In genomic region chr9:111056519-111056797, GRCm38 (mm10) we compare ENCODE assay signal across 8 mouse cellular contexts. TPM values are rescaled to one million over a fixed set of nuclear protein-coding genes. Genes with fewer than 3 reads are reported as not detected.
A peak's percentile ranks its signal among the peaks of the same experiment; 100 is the strongest.
DNase-seq lines count a peak whose midpoint lies in the region; ATAC-seq and TF ChIP-seq lines count a peak whose summit lies in the region.

No protein-coding gene starts in this region.

- H3K4me3 ChIP-seq in left cerebral cortex, adult 2 months, result peak overlapping the region; percentile 50
- peak overlapping the region; percentile 14; the same call in 1 of the 2 replicates for H3K4me3 ChIP-seq in embryonic facial prominence, embryonic 11.5 days (ENCODE audit: low read depth, low read length)
- H3K4me3 ChIP-seq in myocyte, result peak overlapping the region; percentile 32

- H3K27ac ChIP-seq in left cerebral cortex, adult 2 months, result 0 out of 2 replicates have a peak overlapping the region, but pooled peaks have one; percentile 40
- H3K27ac ChIP-seq in embryonic facial prominence, embryonic 11.5 days (replicated peaks; ENCODE audit: low read depth, low read length), result no peak overlapping the region

- H3K79me2 ChIP-seq in myocyte (ENCODE audit: control insufficient read depth, insufficient read depth), result no peaks in the 10 kb centered on the region

- no peaks in the 10 kb centered on the region for H3K36me3 ChIP-seq in embryonic facial prominence, embryonic 11.5 days (replicated peaks; ENCODE audit: control insufficient read depth, insufficient read depth, low read depth, low read length)
- H3K36me3 ChIP-seq in myocyte (ENCODE audit: control insufficient read depth, insufficient read depth), result no peaks in the 10 kb centered on the region

- no peaks in the 10 kb centered on the region for H3K9me3 ChIP-seq in embryonic facial prominence, embryonic 11.5 days (replicated peaks; ENCODE audit: control insufficient read depth, low read length)

- WGBS in embryonic facial prominence, embryonic 11.5 days, result 17% methylated on average over 11 of the region's 11 CpGs

- H3ac ChIP-seq in myocyte (ENCODE audit: control insufficient read depth, insufficient read length), result no peak overlapping the region

- peak overlapping the region; percentile 46 for H3K4me2 ChIP-seq in embryonic facial prominence, embryonic 11.5 days (ENCODE audit: low read depth, low read length)
- H3K4me2 ChIP-seq in myocyte (ENCODE audit: low read depth), result peak overlapping the region; percentile 91

- no peak overlapping the region for H3K9ac ChIP-seq in embryonic facial prominence, embryonic 11.5 days (replicated peaks; ENCODE audit: low read length)

- ATAC-seq in embryonic facial prominence, embryonic 11.5 days (replicated peaks; ENCODE audit: insufficient number of reproducible peaks, low FRiP score, low TSS enrichment, low read depth), result no peak
- ATAC-seq in inflammation-experienced regulatory T-cells, adult 6 months, result peak; percentile 16

- no peaks in the 10 kb centered on the region for H3K27me3 ChIP-seq in embryonic facial prominence, embryonic 11.5 days (ENCODE audit: control insufficient read depth, insufficient read depth, low read length)
- peaks cover 20% of the 10 kb centered on the region for H3K27me3 ChIP-seq in myocyte (ENCODE audit: control insufficient read depth, insufficient read depth, insufficient read length)

- TF ChIP-seq CTCF in left cerebral cortex, adult 2 months (IDR thresholded peaks at IDR 0.05), result no peak

- TF ChIP-seq POLR2A in myocyte (IDR thresholded peaks at IDR 0.05; ENCODE audit: insufficient read length, low read depth), result no peak

- DNase-seq in left cerebral cortex, adult 2 months (ENCODE audit: extremely low spot score in 1 of 2, low spot score in 2 of 2), result no peak
- DNase-seq in left cerebral cortex, postnatal 14 days (ENCODE audit: low spot score in 2 of 2), result no peak
- DNase-seq in embryonic facial prominence, embryonic 11.5 days (ENCODE audit: low spot score), result peak; percentile 24
- DNase-seq in layer of hippocampus, postnatal 25 days (ENCODE audit: extremely low spot score in 1 of 2, low spot score in 1 of 2), result no peak
- no peak for DNase-seq in right cerebral cortex, postnatal 36 days (ENCODE audit: low spot score in 2 of 2)
- DNase-seq in cerebellum, adult 8-10 months, result no peak

- intact Hi-C loops in left cerebral cortex, adult 2 months (cut with DNase I), result no loop called here
- intact Hi-C loops in left cerebral cortex, postnatal 14 days (cut with DNase I), result no loop called here

- H3K4me1 ChIP-seq in embryonic facial prominence, embryonic 11.5 days (ENCODE audit: control insufficient read depth, insufficient read depth, low read length), result peaks cover 5% of the 10 kb centered on the region; the same call in 1 of the 2 replicates

TF ChIP-seq in myocyte, 11 proteins besides CTCF, POLR2A, EP300 and RAD21:
- TF ChIP-seq MYOG (IDR thresholded peaks at IDR 0.05; ENCODE audit: control insufficient read depth in 1 of 3, insufficient read depth in 1 of 3, insufficient read length in 2 of 3, low read depth in 2 of 3) (no peak), POLR2AphosphoS2 (IDR thresholded peaks at IDR 0.05; ENCODE audit: insufficient read length, low read depth) (no peak), CEBPB (IDR thresholded peaks at IDR 0.05; ENCODE audit: insufficient read depth, poor library complexity, severe bottlenecking) (no peak), TCF3 (IDR thresholded peaks at IDR 0.05; ENCODE audit: insufficient read length, low read depth) (no peak), TCF12 (IDR thresholded peaks at IDR 0.05; ENCODE audit: insufficient read depth, poor library complexity, severe bottlenecking) (no peak), E2F4 (IDR thresholded peaks at IDR 0.05; ENCODE audit: insufficient read depth) (no peak), REST (IDR thresholded peaks at IDR 0.05; ENCODE audit: insufficient read depth, insufficient read length) (no peak), MYOD1 (IDR thresholded peaks at IDR 0.05; ENCODE audit: control insufficient read depth in 1 of 3, insufficient read length in 2 of 3, low read depth in 2 of 3) (no peak), USF1 (IDR thresholded peaks at IDR 0.05; ENCODE audit: low read depth) (no peak), SRF (IDR thresholded peaks at IDR 0.05; ENCODE audit: control insufficient read depth, insufficient read length, low read depth) (no peak), MAX (IDR thresholded peaks at IDR 0.05; ENCODE audit: low read depth) (no peak)
TF ChIP-seq in myocyte: peak in this region for 0.

RNA-seq across cellular contexts. Expression of gene Ccrl2, which starts 0.9 kb away (rescaled TPM):
- 1 to 10 TPM in 1 of 2 experiments, under 1 TPM in 1; 0.49 to 1.3 TPM for total RNA-seq in left cerebral cortex, adult 2 months (2021)
- 1 to 10 TPM in 1 of 2 experiments, under 1 TPM in 1; 0.68 to 1.0 TPM for total RNA-seq in left cerebral cortex, postnatal 14 days (2021)
- 0.76 and 0.99 TPM in 2 replicates for polyA plus RNA-seq in embryonic facial prominence, embryonic 11.5 days (2014; fragmentation: Nextera tagmentation; extraction: Ambion mirVana)
- polyA plus RNA-seq in inflammation-experienced regulatory T-cells, adult 6 months (2017; shearing (Covaris generic)), result 10 to 100 TPM; 15.0 to 18.1 (median 17.3) TPM
- polyA plus RNA-seq in myocyte (2012; fragmentation: generic; extraction: Trizol), result 0.12 TPM
- total RNA-seq in layer of hippocampus, postnatal 25 days (2021), result 1 to 10 TPM in 1 of 2 experiments, under 1 TPM in 1; 0.89 to 1.0 TPM

RNA-seq across cellular contexts. Expression of gene Ltf, which starts 37.4 kb away (rescaled TPM):
- 1 to 10 TPM in 1 of 2 experiments, not detected in 1; 1.1 TPM for total RNA-seq in left cerebral cortex, adult 2 months (2021)
- total RNA-seq in left cerebral cortex, postnatal 14 days (2021), result 1 to 10 TPM in 1 of 2 experiments, not detected in 1; 1.0 TPM
- 0.66 and 1.1 TPM in 2 replicates for polyA plus RNA-seq in embryonic facial prominence, embryonic 11.5 days (2014; fragmentation: Nextera tagmentation; extraction: Ambion mirVana)
- 1 to 10 TPM in 1 of 3 experiments, not detected in 2; 2.5 TPM for polyA plus RNA-seq in inflammation-experienced regulatory T-cells, adult 6 months (2017; shearing (Covaris generic))
- not detected for polyA plus RNA-seq in myocyte (2012; fragmentation: generic; extraction: Trizol)
- total RNA-seq in layer of hippocampus, postnatal 25 days (2021), result under 1 TPM in 1 of 2 experiments, not detected in 1; 0.34 TPM
